Mouse (Mus musculus) frontal cortex, postnatal 10 days (tissue): ENCODE results near the gene Cytip.
A peak's percentile ranks its signal among the peaks of the same experiment; 100 is the strongest.

Experiments
- DNase-seq, 2 experiments: peaks; one replicate each; pipeline ENCODE4 v3.0.0; 2022; ENCODE audit warnings: low spot score in 2 of 2, mixed read lengths in 1 of 2

The Cytip gene

GRCm38 (mm10) chr2:58195346-58195745, at the start of gene Cytip:
TSS of gene Cytip (minus strand) at chr2:58195532.
- no peak for DNase-seq

DNA sequence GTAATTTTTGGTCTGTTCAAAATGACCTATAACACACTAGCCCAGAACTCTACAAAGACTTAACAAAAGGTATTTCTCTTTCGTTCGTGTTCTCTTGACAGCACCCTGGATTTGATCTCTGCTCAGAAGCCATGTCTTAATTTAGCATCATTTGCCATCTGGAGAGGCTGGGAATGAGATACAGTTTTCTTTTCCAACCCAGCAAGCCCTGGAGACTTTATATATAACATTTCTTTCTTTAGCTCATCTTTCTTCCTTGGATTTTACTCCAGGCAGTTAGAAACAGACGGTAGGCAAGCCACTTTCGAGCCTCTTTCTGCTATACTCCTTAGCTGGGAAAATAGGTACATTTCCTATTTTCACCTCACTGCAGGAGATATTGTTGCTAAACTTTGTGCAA, 45.3 kb upstream of the Cytip start:
- peak in 1 of 2 experiments; percentile 4 for DNase-seq

DNA sequence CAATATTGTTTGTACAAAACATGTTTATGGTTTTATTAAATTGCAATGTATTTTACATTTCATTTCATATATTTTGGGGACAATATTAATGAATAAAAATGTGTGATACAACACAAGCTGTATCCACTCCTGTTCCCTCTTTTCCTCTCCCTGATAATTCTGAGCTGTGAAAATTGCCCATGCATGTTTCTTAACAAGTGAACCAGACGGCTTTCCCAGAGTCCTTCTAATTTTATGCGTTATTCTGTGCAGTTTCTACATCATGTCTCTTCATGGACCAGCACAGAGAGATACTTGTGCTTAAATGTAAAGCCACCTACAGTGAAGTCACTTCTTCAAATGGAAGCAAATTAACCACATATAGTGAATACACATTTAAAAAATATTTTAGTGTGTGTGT, 42.2 kb upstream of the Cytip start:
- DNase-seq = no peak

GRCm38 (mm10) chr2:58199442-58199841, 4.1 kb upstream of the Cytip start:
- peak; percentile 31 to 59 for DNase-seq

GRCm38 (mm10) chr2:58196880-58197279, 1.5 kb upstream of the Cytip start:
- no peak for DNase-seq

GRCm38 (mm10) chr2:58194422-58195115, 763 bp downstream of the Cytip start:
- no peak for DNase-seq

DNA sequence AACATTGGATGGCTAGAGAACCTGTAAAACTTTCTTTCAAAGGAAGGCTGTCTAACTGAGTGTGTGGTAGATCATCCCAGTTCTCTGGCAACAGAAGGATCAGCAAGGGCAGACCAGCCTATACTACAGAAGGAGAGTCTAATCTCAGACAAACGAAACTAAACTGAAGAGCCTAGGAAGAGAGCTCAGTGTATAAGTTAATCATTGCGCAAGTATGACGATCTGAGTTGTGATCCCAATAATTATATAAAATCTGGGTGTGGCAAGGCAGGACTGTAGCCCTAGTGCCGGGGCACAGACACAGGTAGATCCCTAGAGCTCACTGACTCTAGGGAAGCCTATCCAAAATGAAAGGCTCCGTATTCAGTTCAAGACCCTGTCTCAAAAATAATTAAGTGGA, 3.2 kb downstream of the Cytip start:
- DNase-seq = no peak

- no peak for DNase-seq
Observed at GRCm38 (mm10) chr2:58189501-58189900, 5.8 kb downstream of the Cytip start.

GRCm38 (mm10) chr2:58188903-58189302, 6.4 kb downstream of the Cytip start:
- DNase-seq = no peak

DNA sequence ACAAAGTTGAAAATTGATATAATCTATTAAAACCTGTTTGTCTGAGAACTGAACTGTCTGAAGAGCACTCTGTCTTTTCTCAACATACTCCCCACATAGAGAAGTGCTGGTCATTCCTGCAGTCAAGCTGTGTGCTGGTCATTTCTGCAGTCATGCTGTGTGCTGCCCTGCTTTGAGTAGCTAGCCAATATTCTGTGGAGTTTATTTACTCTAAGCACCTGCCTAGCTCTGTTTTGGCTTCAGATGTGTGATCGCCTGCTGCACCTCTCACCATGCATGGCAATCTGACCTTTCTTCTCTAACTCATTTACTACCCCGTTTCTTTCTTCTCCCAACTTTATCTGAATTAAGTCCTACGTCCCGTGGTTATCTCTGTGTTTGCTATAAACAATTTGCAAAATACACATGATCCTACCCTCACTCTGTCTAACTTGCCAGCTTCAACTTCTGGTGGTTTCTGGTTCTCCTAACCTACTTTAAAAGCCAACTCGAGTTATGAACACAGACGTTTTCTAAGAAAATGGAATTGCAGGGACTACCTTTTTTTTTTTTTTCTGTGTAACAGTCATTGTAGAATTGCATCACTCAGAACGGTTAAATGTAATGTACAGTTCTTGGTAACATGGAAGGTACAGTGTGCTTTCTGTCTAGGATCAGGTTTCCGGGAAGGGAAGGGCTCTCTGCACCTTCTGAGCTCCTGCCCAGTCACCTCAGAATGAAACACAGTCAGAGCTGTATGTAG, 7.9 kb downstream of the Cytip start:
- DNase-seq = no peak

- DNase-seq = no peak
Observed at GRCm38 (mm10) chr2:58184197-58184596, 11.1 kb downstream of the Cytip start.

GRCm38 (mm10) chr2:58183658-58184057, 11.7 kb downstream of the Cytip start:
- no peak for DNase-seq

DNA sequence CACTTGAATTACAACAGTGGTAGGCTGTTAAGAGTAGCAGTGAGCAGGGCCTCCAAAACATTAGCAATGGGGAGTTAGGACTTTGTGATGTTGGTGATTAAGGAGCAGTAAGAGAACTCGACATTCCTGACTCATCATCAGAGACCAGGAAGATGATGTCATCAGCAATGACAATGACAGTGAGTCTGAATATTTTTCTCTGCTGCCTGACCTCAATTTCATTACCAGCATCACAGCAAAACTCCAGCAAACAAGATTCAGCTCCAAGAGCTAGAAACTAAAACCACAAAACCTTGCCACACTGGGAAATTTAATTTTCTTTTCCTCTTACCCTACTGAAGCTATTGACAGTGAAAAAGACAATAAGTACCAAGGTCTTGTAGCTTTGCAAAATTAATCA, 14.6 kb downstream of the Cytip start:
- DNase-seq = no peak

GRCm38 (mm10) chr2:58179056-58179455, 16.3 kb downstream of the Cytip start:
- DNase-seq = no peak

DNA sequence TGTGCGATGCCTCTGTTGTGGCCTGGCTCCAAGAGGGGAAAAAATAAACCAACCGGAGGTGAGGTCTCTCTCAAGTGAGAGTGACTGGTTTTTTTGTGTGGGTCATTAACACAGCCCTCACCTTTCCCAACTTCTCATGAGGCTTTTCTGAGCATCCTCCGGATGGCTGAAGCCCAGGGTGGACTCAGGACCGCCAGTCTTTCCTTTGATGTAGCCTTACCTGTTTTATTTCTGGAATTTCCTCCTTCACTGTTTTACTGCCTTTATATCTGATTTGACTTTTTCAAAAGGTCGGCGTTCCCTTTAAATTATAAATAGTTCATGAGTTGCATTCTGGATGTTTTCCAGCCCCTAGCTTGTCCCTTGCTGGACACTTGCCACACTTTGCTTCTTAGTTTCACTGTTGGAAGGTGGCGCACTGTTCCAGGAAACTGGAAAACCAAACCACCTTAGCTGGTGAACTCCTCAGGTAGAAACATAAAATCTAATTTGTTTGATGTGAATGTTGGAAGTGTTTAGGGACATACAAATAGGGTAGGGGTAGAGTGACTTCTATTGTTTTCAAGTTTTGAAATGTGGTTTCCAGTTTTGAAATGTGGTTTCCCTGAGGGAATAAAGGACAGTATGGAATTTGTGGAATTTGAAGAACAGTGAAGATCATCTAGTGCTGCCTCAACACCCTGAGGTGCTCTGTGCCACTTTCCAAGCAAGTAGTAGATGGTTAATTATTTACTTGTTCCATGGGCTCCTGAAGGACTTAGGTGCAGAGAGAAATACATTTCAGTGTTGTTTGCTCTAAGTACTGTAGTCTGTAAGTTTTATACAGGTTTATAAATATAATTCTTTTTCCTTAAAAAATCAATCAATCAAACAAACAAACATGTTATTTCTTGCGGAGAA, 19.7 kb downstream of the Cytip start:
- no peak for DNase-seq

GRCm38 (mm10) chr2:58174476-58175286, 20.7 kb downstream of the Cytip start:
- no peak for DNase-seq

GRCm38 (mm10) chr2:58172963-58173362, 22.4 kb downstream of the Cytip start:
- DNase-seq = no peak

DNA sequence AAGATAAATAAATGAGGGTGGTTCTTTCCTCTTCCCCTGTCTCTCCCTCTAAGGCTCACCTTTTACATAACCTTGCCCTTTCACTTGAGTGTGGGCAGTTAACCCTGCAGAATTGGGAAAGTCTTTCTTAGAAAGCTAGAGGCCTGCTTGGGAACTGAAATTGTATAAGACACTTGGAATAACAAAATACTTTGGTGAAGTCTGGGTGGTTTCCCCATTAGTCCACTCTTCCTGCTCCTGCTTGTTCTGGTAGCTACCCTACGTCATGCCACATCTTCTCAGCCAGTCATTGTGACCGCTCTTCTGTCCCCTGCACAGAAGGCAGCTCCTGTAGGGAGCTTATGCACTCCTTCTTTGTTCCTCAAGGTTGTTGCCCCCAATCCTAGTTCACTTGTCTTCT, 26.2 kb downstream of the Cytip start:
- no peak for DNase-seq

- no peak for DNase-seq
Observed at GRCm38 (mm10) chr2:58167654-58168053, 27.7 kb downstream of the Cytip start.

DNA sequence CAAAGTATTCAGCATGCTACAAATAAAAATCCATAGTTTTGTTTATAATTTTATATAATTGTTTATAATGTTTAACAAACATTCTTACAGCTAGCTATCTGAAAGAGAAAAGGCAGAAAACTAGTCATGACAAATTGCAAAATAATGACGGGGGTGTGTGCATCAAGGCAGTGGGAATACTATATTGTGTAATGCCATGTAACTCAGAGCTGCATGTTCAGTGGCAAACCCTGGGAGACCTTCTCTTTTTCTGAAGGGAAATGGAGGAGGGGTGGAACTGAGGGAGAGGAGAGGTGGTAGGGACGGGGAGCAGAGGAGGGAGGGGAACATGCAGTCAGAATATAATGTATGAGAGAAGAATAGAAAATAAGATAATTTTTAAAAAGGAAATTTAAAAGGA, 28.6 kb downstream of the Cytip start:
- no peak for DNase-seq

DNA sequence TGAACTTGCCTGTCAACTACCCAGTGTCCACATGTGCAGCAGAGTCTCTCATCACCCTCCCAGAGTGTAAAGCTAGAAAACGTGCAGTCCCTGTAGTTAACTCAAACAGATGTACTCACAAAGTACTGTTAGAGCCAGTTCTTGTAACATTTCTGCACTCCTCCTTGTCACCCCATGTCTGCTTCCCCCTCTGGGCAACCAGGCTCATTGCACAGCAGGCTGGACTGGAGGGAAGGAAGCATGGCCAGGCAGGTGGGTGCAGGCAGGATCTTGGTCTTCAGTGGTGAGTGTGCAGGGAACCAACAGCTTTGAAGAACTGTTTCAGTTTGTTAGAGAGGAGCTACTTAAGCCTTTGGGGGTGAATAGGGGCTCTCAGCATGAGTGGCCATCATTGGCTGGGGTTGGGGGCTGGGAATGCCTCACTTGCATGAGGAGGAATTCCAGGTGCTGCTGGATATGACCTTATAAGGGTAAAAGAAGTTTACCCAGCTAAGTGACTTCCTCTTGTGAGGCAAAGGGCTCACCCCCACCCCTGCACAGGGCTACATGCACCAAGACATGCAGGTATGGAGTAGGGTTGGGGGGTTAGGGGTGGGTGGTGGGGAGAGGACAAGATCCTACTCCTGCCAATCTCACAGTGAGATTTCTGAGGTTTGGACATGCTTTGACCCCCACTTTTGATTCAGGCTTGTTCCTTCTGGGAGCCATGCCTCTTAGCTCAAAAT, 31.7 kb downstream of the Cytip start:
- no peak for DNase-seq
